Mouse (Mus musculus): ENCODE data around the gene Fam180a.

DNA sequence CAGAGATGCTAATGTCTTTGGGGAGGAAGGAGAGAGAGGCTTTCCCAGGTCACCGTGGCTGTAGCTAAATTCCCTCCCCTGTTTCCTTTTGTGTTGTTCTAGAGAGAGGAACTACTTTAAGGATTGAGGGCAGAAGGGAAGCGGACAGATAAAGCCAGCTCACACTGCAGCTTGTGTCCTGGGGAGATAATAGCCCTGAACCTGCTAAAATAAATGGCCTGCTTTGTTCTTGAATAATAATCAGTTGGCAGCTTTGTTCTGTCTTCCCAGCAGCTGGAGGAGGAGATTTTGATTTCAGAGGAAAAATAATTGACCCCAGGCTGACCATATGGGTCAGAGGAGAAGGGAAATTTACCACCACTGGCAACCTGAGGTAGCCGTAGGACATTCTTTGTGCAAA lies 12.7 kb upstream of the Fam180a start:
- TF ChIP-seq GATA1 (IDR thresholded peaks at IDR 0.05; ENCODE audit: low read length) (no peak), TAL1 (IDR thresholded peaks at IDR 0.05; ENCODE audit: low read length) (no peak)
